ENCODE assay signal across 20 mouse cellular contexts in the genomic region with DNA sequence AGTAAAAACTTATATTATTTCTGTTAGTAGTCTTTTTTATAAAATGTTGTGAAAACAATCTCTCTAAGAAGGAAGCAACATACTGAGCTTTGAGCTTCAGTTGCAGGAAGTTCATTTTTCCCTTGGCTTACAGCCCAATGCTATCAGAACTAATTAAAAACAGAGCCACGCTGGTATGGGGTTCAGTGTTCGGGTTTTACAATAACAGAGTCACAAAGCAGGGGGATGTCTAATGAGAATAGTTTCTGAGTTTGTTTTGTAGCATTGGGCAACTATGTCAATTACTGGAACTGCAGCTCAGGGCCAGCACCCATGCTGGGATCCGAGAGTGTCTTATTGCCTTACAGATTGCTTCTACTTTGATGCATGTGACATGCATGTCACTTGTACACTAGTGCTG.
A peak's percentile ranks its signal among the peaks of the same experiment; 100 is the strongest.
DNase-seq lines count a peak whose midpoint lies in the region; ATAC-seq and TF ChIP-seq lines count a peak whose summit lies in the region.
"Had no signal": no experiment of that assay in that cellular context is flagged by ENCODE, and none has a peak within 500 bp of the region (broad histone marks: within the 10 kb centered on the region; RNA-seq: fewer than 3 reads in every experiment).

No protein-coding gene starts in this region.

- H3K36me3 ChIP-seq in hindbrain, embryonic 14.5 days (replicated peaks; ENCODE audit: control insufficient read depth, insufficient read depth) = no peaks in the 10 kb centered on the region
- H3K36me3 ChIP-seq in hindbrain, embryonic 11.5 days (ENCODE audit: control insufficient read depth, insufficient read depth, low read length) = no peaks in the 10 kb centered on the region
- H3K36me3 ChIP-seq in limb, embryonic 13.5 days = no peaks in the 10 kb centered on the region
- H3K36me3 ChIP-seq in neural tube, embryonic 15.5 days = no peaks in the 10 kb centered on the region
- H3K36me3 ChIP-seq: G1E; heart, embryonic 15.5 days; neural tube, embryonic 12.5 days had no signal

- no peaks in the 10 kb centered on the region for H3K4me1 ChIP-seq in hindbrain, embryonic 14.5 days (replicated peaks; ENCODE audit: control insufficient read depth, insufficient read depth, low read length)
- H3K4me1 ChIP-seq in hindbrain, embryonic 11.5 days (replicated peaks; ENCODE audit: control insufficient read depth, insufficient read depth, low read length) = no peaks in the 10 kb centered on the region
- H3K4me1 ChIP-seq in limb, embryonic 13.5 days = peaks cover 4% of the 10 kb centered on the region; the same call in 1 of the 2 replicates
- no peaks in the 10 kb centered on the region for H3K4me1 ChIP-seq in neural tube, embryonic 15.5 days
- H3K4me1 ChIP-seq: heart, embryonic 15.5 days; neural tube, embryonic 12.5 days had no signal

- no peak overlapping the region for H3K4me2 ChIP-seq in hindbrain, embryonic 14.5 days (replicated peaks)
- H3K4me2 ChIP-seq in hindbrain, embryonic 11.5 days (replicated peaks; ENCODE audit: low read depth, low read length) = no peak overlapping the region
- no peak overlapping the region for H3K4me2 ChIP-seq in limb, embryonic 13.5 days (replicated peaks)
- H3K4me2 ChIP-seq in neural tube, embryonic 15.5 days = no peak overlapping the region
- H3K4me2 ChIP-seq: heart, embryonic 15.5 days; neural tube, embryonic 12.5 days had no signal

- TF ChIP-seq POLR2A in brain, embryonic 14.5 days (IDR thresholded peaks at IDR 0.05; ENCODE audit: borderline replicate concordance, extremely low read depth, insufficient read depth, insufficient read length, poor library complexity, severe bottlenecking) = no peak

- H3K9ac ChIP-seq in hindbrain, embryonic 14.5 days = no peak overlapping the region
- H3K9ac ChIP-seq in hindbrain, embryonic 11.5 days (ENCODE audit: low read depth, low read length) = no peak overlapping the region
- H3K9ac ChIP-seq in limb, embryonic 13.5 days = no peak overlapping the region
- no peak overlapping the region for H3K9ac ChIP-seq in neural tube, embryonic 15.5 days (replicated peaks)
- H3K9ac ChIP-seq: heart, embryonic 15.5 days; neural tube, embryonic 12.5 days had no signal

- H3K9me3 ChIP-seq in hindbrain, embryonic 14.5 days (ENCODE audit: control insufficient read depth, low read length) = no peaks in the 10 kb centered on the region
- H3K9me3 ChIP-seq in hindbrain, embryonic 11.5 days (ENCODE audit: control insufficient read depth, low read length) = no peaks in the 10 kb centered on the region
- H3K9me3 ChIP-seq in limb, embryonic 13.5 days = no peaks in the 10 kb centered on the region
- H3K9me3 ChIP-seq in neural tube, embryonic 15.5 days (replicated peaks) = no peaks in the 10 kb centered on the region
- H3K9me3 ChIP-seq: heart, embryonic 15.5 days; neural tube, embryonic 12.5 days had no signal

- no peaks in the 10 kb centered on the region for H3K27me3 ChIP-seq in hindbrain, embryonic 14.5 days (ENCODE audit: control insufficient read depth, insufficient read depth, low read length)
- no peaks in the 10 kb centered on the region for H3K27me3 ChIP-seq in hindbrain, embryonic 11.5 days (ENCODE audit: control insufficient read depth, insufficient read depth, low read length)
- H3K27me3 ChIP-seq in limb, embryonic 13.5 days = peaks cover 24% of the 10 kb centered on the region
- no peaks in the 10 kb centered on the region for H3K27me3 ChIP-seq in neural tube, embryonic 15.5 days (replicated peaks)
- H3K27me3 ChIP-seq: heart, embryonic 15.5 days; neural tube, embryonic 12.5 days had no signal

- H3K4me3 ChIP-seq in hindbrain, embryonic 14.5 days (replicated peaks; ENCODE audit: low read length) = no peak overlapping the region
- H3K4me3 ChIP-seq in hindbrain, embryonic 11.5 days (ENCODE audit: low read depth, low read length) = no peak overlapping the region
- H3K4me3 ChIP-seq in limb, embryonic 13.5 days = no peak overlapping the region
- no peak overlapping the region for H3K4me3 ChIP-seq in neural tube, embryonic 15.5 days (replicated peaks)
- H3K4me3 ChIP-seq: erythroblast, embryonic 14.5 days; heart, adult 2 months; heart, embryonic 15.5 days; neural tube, embryonic 12.5 days had no signal

- peak; percentile 53; the same call in 1 of the 2 replicates for ATAC-seq in hindbrain, embryonic 14.5 days (ENCODE audit: low FRiP score)
- no peak for ATAC-seq in hindbrain, embryonic 11.5 days (ENCODE audit: low FRiP score)
- ATAC-seq in limb, embryonic 13.5 days (ENCODE audit: low FRiP score, low read depth) = peak; percentile 61
- no peak for ATAC-seq in neural tube, embryonic 15.5 days (ENCODE audit: low FRiP score)
- ATAC-seq: CD4-positive, CD25-positive, alpha-beta regulatory T cell, adult 4 months; inflammation-experienced regulatory T-cells, adult 6 months had no signal

- H3K27ac ChIP-seq in hindbrain, embryonic 14.5 days = no peak overlapping the region
- no peak overlapping the region for H3K27ac ChIP-seq in hindbrain, embryonic 11.5 days (ENCODE audit: low read depth, low read length)
- H3K27ac ChIP-seq in limb, embryonic 13.5 days = no peak overlapping the region
- H3K27ac ChIP-seq in neural tube, embryonic 15.5 days (replicated peaks) = no peak overlapping the region
- H3K27ac ChIP-seq: heart, adult 2 months; heart, embryonic 15.5 days; neural tube, embryonic 12.5 days; stomach, postnatal 0 days had no signal

- TF ChIP-seq CTCF in brain, embryonic 14.5 days (IDR thresholded peaks at IDR 0.05; ENCODE audit: borderline replicate concordance, extremely low read depth, insufficient read depth, insufficient read length) = no peak

- DNase-seq in cerebellum, postnatal 10 days = peak; percentile 6 to 32
- no peak for DNase-seq in cerebellum, adult 11 months
- DNase-seq in hindbrain, embryonic 14.5 days (ENCODE audit: low spot score) = no peak
- DNase-seq in hindbrain, embryonic 11.5 days (ENCODE audit: low spot score) = no peak
- peak; percentile 45 for DNase-seq in brain, embryonic 14.5 days (ENCODE audit: low read depth)
- no peak for DNase-seq in cerebellum, postnatal 36 days
- DNase-seq: gastrocnemius, postnatal 14 days; heart, adult 2 months; kidney, adult 9 months; kidney, postnatal 4 days; lung, postnatal 10 days had no signal

- whole genome bisulfite sequencing in hindbrain, embryonic 14.5 days = 53% methylated on average over 3 of the region's 3 CpGs
- 63% methylated on average over 3 of the region's 3 CpGs for WGBS in hindbrain, embryonic 11.5 days
- WGBS in limb, embryonic 13.5 days = 21% methylated on average over 3 of the region's 3 CpGs
- WGBS in neural tube, embryonic 15.5 days = 39% methylated on average over 3 of the region's 3 CpGs

Comparison
In these comparisons a context has a peak if more than half of its experiments do, and no peak if none do; other contexts are left out.
1. DNase-seq: peak in cerebellum, postnatal 10 days (2 of 2) and brain, embryonic 14.5 days (single experiment); none in cerebellum, adult 11 months (single experiment), hindbrain, embryonic 14.5 days (single experiment), hindbrain, embryonic 11.5 days (single experiment) and cerebellum, postnatal 36 days (0 of 2).
2. ATAC-seq: peak in hindbrain, embryonic 14.5 days (single experiment) and limb, embryonic 13.5 days (single experiment); none in hindbrain, embryonic 11.5 days (single experiment) and neural tube, embryonic 15.5 days (single experiment).